Mouse (Mus musculus) ES-Bruce4 (cell line): Measurements from ENCODE around the gene Lin7c. TPM values are rescaled to one million over a fixed set of nuclear protein-coding genes. Genes with fewer than 3 reads are reported as not detected.

Experiments
- H3K27ac ChIP-seq: 2 replicates; pipeline ENCODE4 v1.5.1; 2012; ENCODE audit warnings: low read length, inconsistent platforms; ENCODE audit not compliant: insufficient read depth
- H3K27me3 ChIP-seq: 2 replicates; pipeline ENCODE4 v1.6.1; 2012; ENCODE audit warnings: mild to moderate bottlenecking, low read length, inconsistent platforms; ENCODE audit not compliant: control insufficient read depth, poor library complexity, insufficient read depth, severe bottlenecking
- H3K36me3 ChIP-seq: 2 replicates; pipeline ENCODE4 v1.6.1; 2012; ENCODE audit warnings: inconsistent platforms, mild to moderate bottlenecking, low read length, moderate library complexity; ENCODE audit not compliant: control insufficient read depth, poor library complexity, insufficient read depth, severe bottlenecking
- H3K4me1 ChIP-seq: one replicate; pipeline ENCODE4 v1.8.1; 2011; ENCODE audit warnings: low read length; ENCODE audit not compliant: control insufficient read depth, insufficient read depth
- H3K4me3 ChIP-seq: 2 replicates; pipeline ENCODE4 v1.5.1; 2011; ENCODE audit warnings: low read depth, mild to moderate bottlenecking, low read length
- H3K9ac ChIP-seq: 2 replicates; pipeline ENCODE4 v1.6.1; 2012; ENCODE audit warnings: low read depth, mild to moderate bottlenecking, inconsistent platforms; ENCODE audit not compliant: poor library complexity, severe bottlenecking
- H3K9me3 ChIP-seq: replicated peaks from 2 replicates; pipeline ENCODE4 v1.6.1; 2012; ENCODE audit warnings: mild to moderate bottlenecking, low read length, inconsistent platforms; ENCODE audit not compliant: control insufficient read depth, poor library complexity, insufficient read depth, severe bottlenecking
- CTCF ChIP-seq: IDR thresholded peaks from one replicate; pipeline ENCODE4 v1.8.1; 2011; ENCODE audit warnings: low read depth, low read length
- EP300 ChIP-seq: IDR thresholded peaks from 2 replicates; pipeline ENCODE4 v1.6.1; 2011; ENCODE audit warnings: low read depth, low read length; ENCODE audit not compliant: insufficient read depth
- POLR2A ChIP-seq: IDR thresholded peaks from one replicate; pipeline ENCODE4 v1.8.1; 2011; ENCODE audit warnings: low read length; ENCODE audit not compliant: insufficient read depth
- polyA plus RNA-seq: library from polyadenylated mRNA; stranded (reverse); fragments of >200 nt; gene quantifications from 2 replicates; pipeline ENCODE4 v1.2.4, GENCODE M21; 2011; ENCODE audit warnings: low read depth; ENCODE audit not compliant: missing spikeins, insufficient read depth, insufficient read length

Lin7c gene
- polyA plus RNA-seq, 1 experiment: 139 TPM

- no peak overlapping the region for H3K9ac ChIP-seq
These were observed 18.5 kb downstream of the Lin7c start for GRCm38 (mm10) chr2:109909122-109909521.

GRCm38 (mm10) chr2:109912216-109912615, 21.6 kb downstream of the Lin7c start:
- peak overlapping the region; percentile 98 for H3K27ac ChIP-seq
- H3K4me1 ChIP-seq: peaks cover 2% of the 10 kb centered on the region
- peak overlapping the region; percentile 73 for H3K9ac ChIP-seq
- H3K9me3 ChIP-seq: 0 out of 2 replicates have a peak, but pooled peaks cover 2% of the 10 kb centered on the region
- TF ChIP-seq CTCF (no peak), EP300 (no peak), POLR2A (no peak)
- H3K27me3 ChIP-seq: no peaks in the 10 kb centered on the region
- H3K4me3 ChIP-seq: peak overlapping the region; percentile 17; the same call in 1 of the 2 replicates
- H3K36me3 ChIP-seq: no peaks in the 10 kb centered on the region

More at GRCm38 (mm10) chr2:109909122-109909521, 18.5 kb downstream of the Lin7c start:
- no peak for TF ChIP-seq CTCF
- TF ChIP-seq EP300: no peak
- no peak for TF ChIP-seq POLR2A
- no peaks in the 10 kb centered on the region for H3K36me3 ChIP-seq
- no peak overlapping the region for H3K4me3 ChIP-seq
- H3K9me3 ChIP-seq: 0 out of 2 replicates have a peak, but pooled peaks cover 2% of the 10 kb centered on the region
- no peaks in the 10 kb centered on the region for H3K27me3 ChIP-seq
- H3K4me1 ChIP-seq: peaks cover 2% of the 10 kb centered on the region
- no peak overlapping the region for H3K27ac ChIP-seq

DNA sequence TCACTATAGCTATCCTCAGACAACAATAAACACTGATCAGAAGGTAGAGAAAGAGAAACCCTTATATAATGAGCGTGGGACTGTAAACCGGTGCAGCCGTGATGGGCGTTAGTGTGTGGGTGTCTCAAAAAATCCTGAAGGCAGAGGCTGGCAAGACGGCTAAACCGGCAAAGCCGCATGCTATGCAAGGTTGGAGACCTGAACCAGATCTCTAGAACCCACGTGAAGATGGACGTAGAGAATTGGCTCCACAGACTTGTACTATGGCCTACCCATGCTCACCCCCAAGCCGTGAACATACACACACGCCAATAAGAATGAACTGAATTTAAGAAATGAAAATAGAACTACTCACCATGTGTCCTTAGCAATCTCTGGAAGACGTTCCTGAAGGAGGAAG, 22.1 kb downstream of the Lin7c start:
- H3K27me3 ChIP-seq: no peaks in the 10 kb centered on the region
- H3K36me3 ChIP-seq: no peaks in the 10 kb centered on the region
- H3K4me1 ChIP-seq: peaks cover 2% of the 10 kb centered on the region
- H3K9me3 ChIP-seq: 0 out of 2 replicates have a peak, but pooled peaks cover 2% of the 10 kb centered on the region
- peak overlapping the region; percentile 77 for H3K4me3 ChIP-seq
- H3K27ac ChIP-seq: peak overlapping the region; percentile 98
- TF ChIP-seq CTCF (no peak), EP300 (no peak), POLR2A (no peak)
- peak overlapping the region; percentile 73 for H3K9ac ChIP-seq

GRCm38 (mm10) chr2:109913241-109913640, 22.6 kb downstream of the Lin7c start:
- no peaks in the 10 kb centered on the region for H3K36me3 ChIP-seq
- TF ChIP-seq POLR2A (no peak), CTCF (no peak), EP300 (0 out of 2 replicates have a peak, but pooled peaks have one; percentile 22)
- peak overlapping the region; percentile 98 for H3K27ac ChIP-seq
- H3K27me3 ChIP-seq: no peaks in the 10 kb centered on the region
- H3K9ac ChIP-seq: peak overlapping the region; percentile 73
- H3K4me1 ChIP-seq: peaks cover 2% of the 10 kb centered on the region
- H3K9me3 ChIP-seq: 0 out of 2 replicates have a peak, but pooled peaks cover 2% of the 10 kb centered on the region
- H3K4me3 ChIP-seq: peak overlapping the region; percentile 61

- TF ChIP-seq POLR2A (no peak), EP300 (no peak)
These were observed 23.9 kb downstream of the Lin7c start for GRCm38 (mm10) chr2:109914601-109915000.

GRCm38 (mm10) chr2:109916782-109917495, 26.3 kb downstream of the Lin7c start:
- peak overlapping the region; percentile 91 for H3K27ac ChIP-seq
- peak overlapping the region; percentile 40 for H3K4me3 ChIP-seq
- peaks cover 10% of the 10 kb centered on the region; the same call in 1 of the 2 replicates for H3K36me3 ChIP-seq
- TF ChIP-seq CTCF (no peak), EP300 (no peak), POLR2A (no peak)
- no peaks in the 10 kb centered on the region for H3K9me3 ChIP-seq
- peak overlapping the region; percentile 61 for H3K9ac ChIP-seq
- H3K4me1 ChIP-seq: no peaks in the 10 kb centered on the region
- no peaks in the 10 kb centered on the region for H3K27me3 ChIP-seq

More at GRCm38 (mm10) chr2:109914601-109915000, 23.9 kb downstream of the Lin7c start:
- 0 out of 2 replicates have a peak, but pooled peaks cover 2% of the 10 kb centered on the region for H3K9me3 ChIP-seq
- H3K4me3 ChIP-seq: no peak overlapping the region
- no peaks in the 10 kb centered on the region for H3K27me3 ChIP-seq
- H3K4me1 ChIP-seq: peaks cover 1% of the 10 kb centered on the region
- H3K27ac ChIP-seq: no peak overlapping the region
- no peak overlapping the region for H3K9ac ChIP-seq
- no peaks in the 10 kb centered on the region for H3K36me3 ChIP-seq
